Mouse (Mus musculus): Measurements from ENCODE around the gene Limch1. TPM values are rescaled to one million over a fixed set of nuclear protein-coding genes. Genes with fewer than 3 reads are reported as not detected.

Limch1 gene
- total RNA-seq, 2 experiments from 2014 or later: not detected

DNA sequence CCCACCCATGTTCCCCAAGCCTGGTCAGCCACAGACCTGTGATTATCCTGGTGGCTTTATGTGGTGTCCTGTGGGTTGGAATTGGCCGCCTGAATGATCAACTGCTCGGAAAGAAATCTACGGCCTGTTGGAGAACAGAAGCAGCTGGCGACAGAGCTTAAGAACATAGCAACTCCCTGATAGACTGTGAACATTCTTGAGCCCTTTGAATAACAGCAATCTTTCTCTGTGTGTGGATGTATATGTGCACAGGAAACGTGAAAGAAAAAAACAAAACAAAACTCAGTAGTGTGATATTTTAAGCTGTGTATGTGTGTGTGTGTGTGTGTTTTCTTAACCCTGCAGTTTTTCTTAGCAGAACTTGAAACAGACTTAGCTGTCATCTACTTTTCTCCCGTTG is 159.2 kb downstream of the Limch1 start:
- ATAC-seq (replicated peaks; ENCODE audit: low FRiP score, low TSS enrichment, poor library complexity, severe bottlenecking): no peak

DNA sequence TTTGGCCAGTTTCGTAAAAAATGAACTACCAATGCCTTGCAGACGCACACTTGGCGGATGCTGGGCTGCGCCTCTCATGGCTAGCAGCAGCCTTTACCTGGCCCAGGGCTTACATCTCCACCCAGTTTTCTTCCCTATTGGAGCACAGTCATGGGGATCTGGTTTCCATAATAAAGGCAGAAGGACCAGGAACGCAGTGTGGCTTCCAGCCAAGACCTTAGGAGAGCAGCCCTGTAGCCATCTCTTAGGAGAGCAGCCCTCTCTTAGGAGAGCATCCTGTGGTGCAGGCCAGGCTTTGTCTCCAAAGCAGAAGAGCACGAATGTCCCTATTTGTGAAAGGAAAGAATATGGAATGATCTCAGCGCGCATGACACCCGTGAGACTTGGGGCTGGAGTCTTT is 163.3 kb downstream of the Limch1 start:
- ATAC-seq (replicated peaks; ENCODE audit: low FRiP score, low TSS enrichment, poor library complexity, severe bottlenecking): no peak

DNA sequence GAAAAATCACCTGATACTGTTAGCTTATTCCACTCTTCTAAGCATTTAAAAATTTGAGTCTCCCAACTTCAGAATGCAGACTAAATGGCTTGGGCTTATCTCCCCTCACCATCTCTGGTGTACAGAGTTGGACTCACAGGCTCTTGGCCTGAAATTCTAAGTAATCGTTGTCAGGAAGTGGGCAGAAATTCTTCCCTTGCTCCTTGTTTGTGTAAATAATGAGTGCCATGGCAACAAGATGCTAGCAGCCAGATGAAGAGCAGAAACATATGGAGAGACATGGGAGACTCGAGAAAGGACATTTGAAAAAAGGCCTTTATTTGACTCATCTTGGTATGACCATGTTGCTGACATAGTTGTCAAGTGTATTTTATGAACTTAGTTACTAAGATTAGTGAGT is 164.3 kb downstream of the Limch1 start:
- ATAC-seq (replicated peaks; ENCODE audit: low FRiP score, low TSS enrichment, poor library complexity, severe bottlenecking): no peak

DNA sequence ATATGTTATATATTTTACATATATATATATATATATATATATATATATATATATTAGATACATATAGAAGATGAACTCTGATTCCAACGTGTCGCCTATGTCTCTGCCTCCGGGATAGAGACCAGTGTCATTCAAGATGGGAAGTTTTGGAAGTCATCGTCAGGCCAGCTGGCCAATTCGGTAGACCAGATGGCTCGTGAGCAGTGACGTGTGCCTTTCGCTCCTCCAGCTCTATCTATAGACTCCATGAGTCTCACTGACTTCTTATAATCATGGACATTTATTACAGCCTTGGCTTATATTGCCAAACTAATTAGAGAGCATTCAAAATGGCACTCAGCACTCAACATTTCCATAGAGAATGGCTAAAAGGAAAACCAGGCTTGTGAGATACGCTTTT is 165.0 kb downstream of the Limch1 start:
- ATAC-seq (replicated peaks; ENCODE audit: low FRiP score, low TSS enrichment, poor library complexity, severe bottlenecking): no peak

DNA sequence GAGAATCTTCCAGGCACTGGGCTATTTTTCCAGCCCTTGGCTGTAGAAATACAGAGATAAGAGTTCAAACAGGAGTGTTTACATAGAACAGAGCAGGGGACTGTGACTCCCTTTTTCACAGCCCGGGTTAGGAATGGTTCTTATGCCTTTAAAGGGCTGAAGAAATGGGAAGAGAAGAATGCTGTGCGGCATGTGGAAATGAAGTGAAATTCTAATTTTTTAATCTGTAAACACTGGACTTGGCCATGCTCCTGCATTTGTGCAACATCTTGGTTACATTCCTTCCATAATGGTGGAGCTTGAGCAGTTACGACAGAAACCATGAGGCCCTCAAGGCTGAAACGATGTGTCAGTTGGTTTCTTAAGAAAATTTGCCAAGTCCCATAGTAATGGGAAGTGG is 165.4 kb downstream of the Limch1 start:
- no peak for ATAC-seq (replicated peaks; ENCODE audit: low FRiP score, low TSS enrichment, poor library complexity, severe bottlenecking)

DNA sequence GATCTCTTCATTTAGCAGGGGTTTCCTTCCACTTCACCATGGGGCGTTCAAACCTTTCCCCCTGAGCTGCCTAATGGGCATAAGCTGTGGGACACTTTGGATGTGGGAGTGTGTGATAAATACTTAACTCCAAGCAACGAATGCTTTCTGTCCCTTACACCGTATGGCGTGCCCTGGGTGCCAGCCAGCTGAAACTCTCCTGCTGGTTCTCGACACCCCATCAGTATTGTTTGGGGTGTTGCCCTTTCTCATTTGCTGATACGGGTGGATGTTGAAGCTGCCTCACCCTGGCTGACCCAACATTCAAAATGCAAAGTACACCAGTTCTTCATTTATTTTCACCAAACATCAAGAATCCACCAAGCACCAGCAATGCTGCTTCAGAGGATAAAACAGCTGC is 168.2 kb downstream of the Limch1 start:
- no peak for ATAC-seq (replicated peaks; ENCODE audit: low FRiP score, low TSS enrichment, poor library complexity, severe bottlenecking)

DNA sequence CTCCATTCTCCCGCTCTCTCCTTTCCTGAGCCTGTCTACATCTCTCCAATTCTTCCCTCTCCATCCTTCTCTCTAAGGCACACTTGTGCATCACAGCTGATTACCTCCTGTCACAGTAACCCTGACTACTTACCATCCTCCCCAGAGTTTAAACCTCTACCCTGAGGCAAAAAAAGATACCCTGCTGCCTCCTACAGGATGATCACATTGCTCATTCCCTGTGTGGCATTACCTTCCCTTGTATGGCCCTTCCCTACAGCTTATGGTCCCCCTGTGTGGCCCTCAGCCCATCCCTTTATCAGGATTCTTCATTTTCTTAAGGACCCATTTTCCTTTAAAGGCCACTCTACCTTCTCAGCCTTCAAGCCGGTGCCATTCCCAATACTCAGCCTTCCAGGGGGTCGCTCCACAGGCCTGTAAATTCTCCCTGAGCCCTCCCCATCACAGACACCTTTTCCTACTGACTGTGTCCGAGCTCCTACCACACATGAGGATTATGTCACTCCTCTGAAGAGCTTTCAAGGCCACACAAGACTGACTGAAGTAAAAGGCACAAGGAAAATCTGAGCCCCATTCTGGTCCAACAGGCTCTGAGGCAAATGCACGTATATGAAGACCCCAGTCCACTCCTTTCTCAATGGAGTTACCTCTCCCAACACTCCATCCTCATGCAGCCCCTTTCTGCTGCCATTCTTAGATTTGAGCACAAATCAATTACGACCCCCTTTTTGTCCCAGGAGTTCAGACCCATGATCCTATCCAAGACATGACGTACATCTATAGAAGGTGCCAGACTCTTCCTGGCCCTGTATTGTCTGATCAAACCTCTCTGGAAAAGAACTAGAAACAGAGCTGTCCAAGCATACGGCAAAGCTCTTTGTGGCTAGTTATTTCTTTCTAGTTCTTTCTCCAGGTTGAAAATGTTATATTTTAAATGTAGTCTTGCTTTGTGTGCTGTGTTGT is 172.0 kb downstream of the Limch1 start:
- no peak for ATAC-seq (replicated peaks; ENCODE audit: low FRiP score, low TSS enrichment, poor library complexity, severe bottlenecking)

DNA sequence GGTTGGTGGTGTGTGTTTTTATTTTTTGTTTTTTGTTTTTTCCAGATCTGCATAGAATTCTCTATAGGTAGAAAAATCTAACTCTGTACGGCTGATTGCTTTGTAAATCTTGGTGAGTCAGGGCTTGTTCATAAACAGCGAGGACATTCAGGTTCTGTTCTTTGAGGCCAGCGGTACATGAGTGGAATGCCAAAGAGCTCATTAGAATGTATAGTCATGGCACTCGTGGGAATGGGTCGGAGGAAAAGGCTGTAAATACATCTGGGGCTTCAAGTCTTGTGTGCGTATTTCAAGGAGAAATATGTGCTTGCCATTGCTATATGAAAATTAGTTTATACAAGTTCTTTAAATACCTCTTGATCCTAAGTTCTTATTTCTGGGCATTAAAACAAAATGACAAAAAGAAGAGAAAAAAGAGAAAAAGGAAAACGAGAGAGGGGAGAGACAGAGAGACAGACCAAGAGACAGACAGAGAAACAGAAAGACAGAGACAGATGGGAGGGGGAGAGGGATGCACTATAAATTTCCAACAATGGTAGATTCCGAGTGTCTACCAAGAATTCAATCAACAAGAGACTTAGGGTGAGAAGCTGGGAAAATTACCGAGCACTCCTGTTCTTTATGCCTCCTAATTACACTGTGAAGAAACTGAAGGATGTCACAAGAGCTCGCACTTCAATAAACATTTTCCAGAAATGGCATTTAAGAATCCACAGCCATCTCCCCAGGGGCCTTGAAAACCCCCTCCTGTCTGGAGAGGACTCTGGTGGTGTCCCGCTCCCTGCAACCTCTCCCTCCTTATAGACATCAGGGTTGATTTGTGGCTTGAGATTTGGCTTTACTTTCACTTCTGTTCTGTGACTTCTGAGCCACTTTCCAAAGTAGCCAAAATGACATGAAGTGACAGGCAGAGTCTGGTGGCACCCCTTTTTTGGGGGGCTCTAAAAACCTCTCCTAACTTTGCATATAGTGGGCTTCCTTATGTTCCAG is 173.0 kb downstream of the Limch1 start:
- ATAC-seq (replicated peaks; ENCODE audit: low FRiP score, low TSS enrichment, poor library complexity, severe bottlenecking): no peak

DNA sequence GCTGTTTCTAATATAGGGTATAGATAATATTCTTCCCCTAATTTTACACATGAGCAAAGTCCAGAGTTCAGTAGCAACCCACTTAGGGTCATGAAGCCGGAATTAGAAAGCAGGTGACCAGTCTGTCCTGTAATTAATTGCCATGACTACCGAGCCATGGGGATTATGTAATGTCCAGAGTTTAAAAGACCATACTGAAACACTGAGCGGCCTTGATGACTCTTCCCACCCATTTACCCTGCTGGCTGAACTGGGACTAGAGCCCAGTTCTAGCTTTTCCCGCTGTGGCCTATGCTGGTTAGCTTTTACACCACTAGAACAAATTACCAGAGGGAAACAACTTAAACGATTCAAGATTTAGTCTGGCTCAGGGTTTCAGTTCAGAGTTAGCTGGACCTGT is 177.0 kb downstream of the Limch1 start:
- ATAC-seq (replicated peaks; ENCODE audit: low FRiP score, low TSS enrichment, poor library complexity, severe bottlenecking): no peak

DNA sequence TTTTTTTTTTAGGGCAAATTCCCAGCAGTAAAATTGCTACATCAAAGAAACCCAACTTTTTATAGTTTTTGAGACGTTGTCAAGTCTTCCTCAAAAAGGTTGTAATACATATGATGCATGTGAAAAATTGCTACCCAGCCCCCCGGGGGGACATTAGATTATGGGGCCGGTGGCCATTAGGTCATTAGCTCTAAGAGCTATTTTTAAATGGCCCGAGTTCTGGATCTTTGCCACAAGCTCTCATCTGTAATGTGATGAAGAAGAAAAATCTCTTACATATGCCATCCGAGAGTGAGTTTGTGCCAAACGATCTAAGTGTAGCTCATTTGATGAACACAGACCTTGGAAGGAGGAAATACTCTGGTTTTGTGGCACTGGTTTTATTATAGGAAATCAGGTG is 183.7 kb downstream of the Limch1 start:
- no peak for ATAC-seq (replicated peaks; ENCODE audit: low FRiP score, low TSS enrichment, poor library complexity, severe bottlenecking)

DNA sequence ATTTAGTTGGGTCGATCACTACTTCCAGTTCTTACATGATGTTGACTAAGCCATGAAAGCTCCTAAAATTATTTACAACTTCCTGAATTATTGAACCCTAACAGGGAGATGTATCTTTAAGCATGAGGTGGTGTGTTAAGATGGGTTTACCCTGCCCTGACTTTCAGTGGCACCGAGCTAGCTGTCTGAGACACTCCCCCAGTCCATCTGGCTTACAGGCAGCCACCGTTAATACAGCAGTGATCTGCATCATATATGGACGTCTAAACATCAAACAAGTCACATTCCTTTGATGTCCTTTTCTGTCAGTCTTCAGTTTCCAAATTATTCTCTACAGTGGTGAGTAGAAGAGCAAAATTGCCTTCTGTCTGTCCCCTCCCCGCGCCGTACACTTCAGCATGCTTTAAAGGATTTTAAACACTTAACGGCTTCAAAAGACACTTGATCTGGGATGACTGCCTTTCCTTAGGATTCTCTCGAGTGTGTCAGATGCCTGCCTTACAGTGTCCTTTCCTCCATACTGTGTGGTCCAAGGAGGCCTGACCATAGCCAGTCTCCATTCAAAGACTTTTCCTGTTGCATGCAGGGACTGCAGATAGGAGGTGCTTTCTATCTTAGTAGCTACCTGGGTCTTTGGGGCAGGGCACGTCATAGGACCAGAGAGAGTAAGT is 187.6 kb downstream of the Limch1 start:
- ATAC-seq (replicated peaks; ENCODE audit: low FRiP score, low TSS enrichment, poor library complexity, severe bottlenecking): no peak

DNA sequence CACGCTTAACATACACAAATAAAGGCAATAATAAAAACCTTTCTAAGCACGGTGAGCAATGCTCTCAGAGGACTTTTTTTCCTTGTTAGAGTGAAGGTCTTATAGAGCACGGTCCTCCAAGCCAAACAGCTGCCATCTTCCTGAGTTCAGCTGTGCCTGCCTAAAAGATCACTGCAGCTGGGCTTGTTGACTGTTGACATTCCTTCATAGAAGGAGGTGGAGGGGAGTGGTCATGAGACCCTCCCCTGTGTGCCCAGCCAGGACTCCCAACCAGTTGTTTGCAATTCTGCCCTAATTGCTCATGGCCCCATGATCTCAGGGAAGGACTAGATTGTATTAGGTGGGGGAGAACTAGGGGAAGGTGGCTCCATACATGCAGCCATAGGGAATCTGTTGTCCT is 189.0 kb downstream of the Limch1 start:
- no peak for ATAC-seq (replicated peaks; ENCODE audit: low FRiP score, low TSS enrichment, poor library complexity, severe bottlenecking)

DNA sequence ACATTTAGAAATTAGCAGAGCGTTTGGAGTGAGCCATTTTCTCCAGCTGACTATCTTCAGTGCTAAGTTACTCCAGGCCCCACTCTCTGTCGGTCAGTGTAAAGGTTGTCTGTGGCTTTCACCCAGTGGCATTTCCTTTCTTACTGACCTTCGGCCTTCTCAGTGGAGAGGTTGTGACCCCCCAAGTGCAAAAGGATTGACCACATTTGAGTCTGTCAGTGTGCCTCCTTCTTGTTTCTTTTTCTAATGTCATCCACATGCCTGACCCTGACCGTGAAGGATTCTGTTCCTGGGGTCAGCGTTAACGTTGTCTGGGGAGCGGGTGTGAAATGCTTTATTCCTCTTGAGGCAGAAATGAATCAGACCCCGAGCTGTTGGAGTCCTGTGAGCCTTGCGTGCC is 191.7 kb downstream of the Limch1 start:
- ATAC-seq (replicated peaks; ENCODE audit: low FRiP score, low TSS enrichment, poor library complexity, severe bottlenecking): no peak

DNA sequence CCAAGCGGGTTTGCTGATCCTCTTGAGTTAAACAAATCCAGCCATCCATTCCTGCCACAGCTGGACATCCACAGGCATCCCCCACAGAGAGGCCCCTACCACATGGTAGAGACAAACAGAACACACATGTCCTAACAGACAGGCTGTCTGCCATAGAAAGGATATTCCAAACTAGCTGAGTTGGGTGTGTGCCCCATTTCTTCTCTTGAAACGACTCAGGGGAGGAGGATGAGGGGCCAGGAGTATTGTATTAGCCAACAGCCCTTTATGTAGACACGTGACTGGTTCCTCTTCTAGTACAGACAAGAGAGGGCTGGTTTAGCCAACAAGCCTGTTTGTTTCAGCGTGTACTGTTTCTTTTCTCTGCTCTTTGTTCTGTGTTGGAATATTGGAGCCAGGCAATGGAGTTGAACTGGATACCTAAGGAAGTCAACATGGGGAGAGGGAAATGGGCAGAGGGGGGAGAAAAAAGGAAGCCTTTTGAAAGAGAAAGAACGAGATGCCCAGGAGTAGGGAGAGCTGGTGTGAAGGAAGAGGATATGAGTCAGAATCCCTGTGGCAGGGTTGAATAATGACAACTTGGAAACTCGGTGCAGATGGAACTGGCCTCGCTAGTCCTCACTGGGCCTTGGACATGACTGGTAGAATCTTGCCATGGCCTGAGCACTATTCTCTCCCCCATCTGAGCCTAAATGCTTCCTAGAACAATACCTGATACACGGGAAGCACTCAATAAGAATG is 196.3 kb downstream of the Limch1 start:
- ATAC-seq (replicated peaks; ENCODE audit: low FRiP score, low TSS enrichment, poor library complexity, severe bottlenecking): no peak

DNA sequence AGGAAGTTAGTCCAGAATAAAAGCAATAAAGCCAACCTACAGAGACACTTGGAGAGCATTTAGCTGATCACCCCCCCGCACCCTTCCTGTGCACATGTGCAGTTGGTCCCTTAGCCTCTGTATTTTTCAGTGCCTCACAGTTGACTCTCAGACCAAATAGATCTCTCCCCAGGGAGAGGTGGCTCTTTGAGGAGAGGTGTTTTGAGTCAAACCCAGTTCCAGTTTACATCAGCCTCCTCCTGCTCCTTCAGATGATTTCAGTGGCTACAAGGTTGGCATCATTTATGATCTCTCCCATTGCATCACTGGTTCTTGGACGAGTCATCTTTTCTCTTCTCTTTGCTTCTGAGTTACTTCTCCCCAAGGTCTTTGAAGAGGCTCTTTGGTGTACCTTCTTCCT is 197.3 kb downstream of the Limch1 start:
- ATAC-seq (replicated peaks; ENCODE audit: low FRiP score, low TSS enrichment, poor library complexity, severe bottlenecking): no peak

DNA sequence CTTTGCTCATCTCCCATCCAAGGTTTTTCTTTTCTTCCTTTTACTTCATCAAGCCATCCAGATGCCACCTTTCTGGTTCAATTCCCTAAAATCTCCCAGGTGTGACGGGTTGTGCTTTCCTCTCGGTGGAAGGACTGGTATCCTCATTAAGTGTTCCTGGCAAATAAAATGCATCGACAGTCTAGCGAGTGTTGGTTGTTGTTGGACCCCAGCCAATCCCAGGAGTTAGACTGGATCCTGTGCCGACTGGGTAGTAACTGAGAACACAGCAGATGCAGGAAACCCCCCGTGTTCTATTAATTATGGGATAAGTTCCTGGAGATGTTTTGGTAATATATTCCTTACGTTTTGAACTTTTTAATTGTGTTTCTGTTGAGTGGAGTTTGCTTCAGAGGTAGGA is 197.9 kb downstream of the Limch1 start:
- ATAC-seq (replicated peaks; ENCODE audit: low FRiP score, low TSS enrichment, poor library complexity, severe bottlenecking): no peak

DNA sequence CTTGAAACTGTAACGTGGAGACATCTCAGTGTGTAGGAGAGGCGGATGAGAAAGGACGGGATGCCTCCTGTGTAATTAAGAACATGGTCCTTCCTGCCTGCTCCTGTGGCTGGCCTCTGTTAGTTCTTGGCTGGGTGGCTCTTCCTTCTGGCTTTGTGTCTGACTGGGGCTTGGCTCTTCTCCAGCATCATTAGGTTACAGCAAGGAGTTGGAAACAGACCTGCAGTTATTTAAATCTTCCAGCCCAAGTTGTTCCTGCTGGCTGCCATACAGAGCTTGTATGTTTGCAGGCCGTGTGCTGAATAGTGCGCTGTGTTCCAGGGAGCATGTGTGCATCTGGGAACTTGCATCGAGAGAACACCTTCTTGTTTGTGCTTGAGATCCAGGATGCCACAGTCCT is 202.3 kb downstream of the Limch1 start:
- no peak for ATAC-seq (replicated peaks; ENCODE audit: low FRiP score, low TSS enrichment, poor library complexity, severe bottlenecking)

DNA sequence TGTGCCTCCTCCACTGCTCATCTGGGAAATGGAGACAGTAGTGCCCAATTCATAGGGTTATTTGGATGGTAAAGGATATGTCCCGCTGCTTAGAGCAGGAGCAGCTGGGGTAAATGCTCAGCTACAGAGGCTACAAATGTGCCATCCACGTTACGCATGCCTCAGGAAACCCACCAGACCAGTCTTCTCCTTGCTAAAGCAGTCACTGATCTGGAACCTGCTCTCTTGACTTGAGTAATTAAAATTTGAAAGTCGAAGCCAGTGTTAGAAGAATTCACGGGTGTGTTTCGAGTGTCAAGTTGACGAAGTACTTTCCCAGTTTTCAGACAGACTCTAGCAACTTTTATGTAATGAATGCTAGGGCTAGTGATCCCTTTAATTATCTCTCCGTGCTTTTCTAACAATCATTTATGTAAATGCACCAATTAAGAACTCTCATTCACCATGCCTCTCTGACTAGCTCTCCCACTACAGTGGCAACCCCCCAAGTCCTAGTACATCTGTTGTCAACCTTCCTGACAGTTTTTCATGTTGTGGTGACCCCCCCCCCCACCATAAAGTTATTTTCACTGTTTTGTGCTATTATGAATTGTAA is 203.6 kb downstream of the Limch1 start:
- ATAC-seq (replicated peaks; ENCODE audit: low FRiP score, low TSS enrichment, poor library complexity, severe bottlenecking): no peak

DNA sequence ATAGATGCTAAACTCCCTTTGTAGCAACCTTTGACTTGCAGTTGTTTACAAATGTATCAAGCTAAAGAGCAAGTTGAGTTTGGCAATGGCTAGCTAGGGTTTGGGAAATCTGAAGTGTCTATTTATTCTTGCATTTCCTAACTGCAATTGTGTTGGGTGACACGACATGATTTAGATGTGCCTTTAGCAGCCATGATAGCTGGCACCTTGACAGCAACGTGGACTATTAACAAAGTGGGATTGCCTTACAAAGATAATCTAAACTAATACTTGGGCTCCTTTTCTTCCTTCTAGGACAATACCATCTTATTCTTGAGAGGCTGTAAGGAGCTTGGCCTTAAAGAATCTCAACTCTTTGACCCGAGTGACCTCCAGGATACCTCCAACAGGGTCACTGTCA is 207.7 kb downstream of the Limch1 start:
- ATAC-seq (replicated peaks; ENCODE audit: low FRiP score, low TSS enrichment, poor library complexity, severe bottlenecking): no peak

Measured in megakaryocyte-erythroid progenitor cell, adult 5-6 weeks (primary cell).